Mouse (Mus musculus): Measurements from ENCODE around the gene Tmem94. TPM values are rescaled to one million over a fixed set of nuclear protein-coding genes. Genes with fewer than 3 reads are reported as not detected.

Gene Tmem94
- polyA plus RNA-seq, 1 experiment from 2014 or later: 39.6 TPM

GRCm38 (mm10) chr11:115812533-115813420 lies 47.5 kb downstream of the Tmem94 start:
- no peaks in the 10 kb centered on the region for H3K9me3 ChIP-seq (replicated peaks)
- peak overlapping the region; percentile 90 for H3K4me3 ChIP-seq
- WGBS: 4% methylated on average over 28 of the region's 28 CpGs
- H3K36me3 ChIP-seq: peaks cover 58% of the 10 kb centered on the region
- DNase-seq (ENCODE audit: low spot score): no peak
- peaks cover 74% of the 10 kb centered on the region for H3K4me1 ChIP-seq
- peak overlapping the region; percentile 90 for H3K27ac ChIP-seq (replicated peaks)
- no peaks in the 10 kb centered on the region for H3K27me3 ChIP-seq (ENCODE audit: low read depth, poor library complexity, severe bottlenecking)

- DNase-seq (ENCODE audit: low spot score): peak; percentile 100
- peaks cover 58% of the 10 kb centered on the region for H3K36me3 ChIP-seq
Observed at GRCm38 (mm10) chr11:115813507-115814296, 48.5 kb downstream of the Tmem94 start, which contains the start of gene Caskin2. TSS of gene Caskin2 (minus strand) at chr11:115813639.

GRCm38 (mm10) chr11:115814605-115815450 lies 49.6 kb downstream of the Tmem94 start, which contains the start of gene Tsen54:
TSS of gene Tsen54 (plus strand) at chr11:115814724.
- Histone ChIP-seq H3K4me3 (peak within 1 kb of the TSS; percentile 90), H3K9me3 (replicated peaks) (no peaks in the 10 kb centered on the region), H3K4me1 (peaks cover 53% of the 10 kb centered on the region), H3K36me3 (peaks cover 56% of the 10 kb centered on the region), H3K27me3 (ENCODE audit: low read depth, poor library complexity, severe bottlenecking) (no peaks in the 10 kb centered on the region), H3K27ac (replicated peaks) (peak within 1 kb of the TSS; percentile 90)
- peak; percentile 88 for DNase-seq (ENCODE audit: low spot score)
- under 1% methylated on average over 84 of the region's 84 CpGs for WGBS

More at GRCm38 (mm10) chr11:115813507-115814296, 48.5 kb downstream of the Tmem94 start, which contains the start of gene Caskin2:
- peak within 1 kb of the TSS; percentile 90 for H3K4me3 ChIP-seq
- no peaks in the 10 kb centered on the region for H3K9me3 ChIP-seq (replicated peaks)
- under 1% methylated on average over 43 of the region's 44 CpGs for WGBS
- no peaks in the 10 kb centered on the region for H3K27me3 ChIP-seq (ENCODE audit: low read depth, poor library complexity, severe bottlenecking)
- peak within 1 kb of the TSS; percentile 90 for H3K27ac ChIP-seq (replicated peaks)
- peaks cover 64% of the 10 kb centered on the region for H3K4me1 ChIP-seq

GRCm38 (mm10) chr11:115817331-115817730 lies 52.1 kb downstream of the Tmem94 start:
- Histone ChIP-seq H3K36me3 (peaks cover 59% of the 10 kb centered on the region), H3K27ac (replicated peaks) (no peak overlapping the region), H3K4me1 (peaks cover 28% of the 10 kb centered on the region), H3K4me3 (no peak overlapping the region), H3K9me3 (replicated peaks) (no peaks in the 10 kb centered on the region), H3K27me3 (ENCODE audit: low read depth, poor library complexity, severe bottlenecking) (peaks cover 11% of the 10 kb centered on the region)
- DNase-seq (ENCODE audit: low spot score): no peak
- WGBS: 90% methylated on average over 5 of the region's 5 CpGs

GRCm38 (mm10) chr11:115819915-115820623 lies 54.8 kb downstream of the Tmem94 start:
- peaks cover 29% of the 10 kb centered on the region for H3K4me1 ChIP-seq
- H3K36me3 ChIP-seq: peaks cover 66% of the 10 kb centered on the region
- peaks cover 39% of the 10 kb centered on the region for H3K27me3 ChIP-seq (ENCODE audit: low read depth, poor library complexity, severe bottlenecking)
- no peaks in the 10 kb centered on the region for H3K9me3 ChIP-seq (replicated peaks)
- no peak overlapping the region for H3K27ac ChIP-seq (replicated peaks)
- 91% methylated on average over 16 of the region's 16 CpGs for WGBS
- DNase-seq (ENCODE audit: low spot score): no peak
- H3K4me3 ChIP-seq: no peak overlapping the region

- Histone ChIP-seq H3K4me1 (peaks cover 20% of the 10 kb centered on the region), H3K27me3 (ENCODE audit: low read depth, poor library complexity, severe bottlenecking) (peaks cover 48% of the 10 kb centered on the region), H3K9me3 (replicated peaks) (no peaks in the 10 kb centered on the region), H3K4me3 (no peak overlapping the region), H3K36me3 (peaks cover 66% of the 10 kb centered on the region), H3K27ac (replicated peaks) (no peak overlapping the region)
- no peak for DNase-seq (ENCODE audit: low spot score)
- WGBS: 89% methylated on average over 4 of the region's 4 CpGs
Observed at GRCm38 (mm10) chr11:115821001-115821400, 55.8 kb downstream of the Tmem94 start.

GRCm38 (mm10) chr11:115823774-115824740 lies 58.8 kb downstream of the Tmem94 start, which contains the start of gene Llgl2:
TSS of gene Llgl2 (plus strand) at chr11:115824049.
- peak; percentile 86 for DNase-seq (ENCODE audit: low spot score)
- Histone ChIP-seq H3K27me3 (ENCODE audit: low read depth, poor library complexity, severe bottlenecking) (peaks cover 78% of the 10 kb centered on the region), H3K27ac (replicated peaks) (peak within 1 kb of the TSS; percentile 71), H3K4me1 (peaks cover 23% of the 10 kb centered on the region), H3K4me3 (peak within 1 kb of the TSS; percentile 78), H3K9me3 (replicated peaks) (no peaks in the 10 kb centered on the region), H3K36me3 (peaks cover 39% of the 10 kb centered on the region)
- WGBS: under 1% methylated on average over 87 of the region's 87 CpGs

GRCm38 (mm10) chr11:115824813-115825212 lies 59.6 kb downstream of the Tmem94 start:
- Histone ChIP-seq H3K27me3 (ENCODE audit: low read depth, poor library complexity, severe bottlenecking) (peaks cover 86% of the 10 kb centered on the region), H3K4me1 (peaks cover 27% of the 10 kb centered on the region), H3K36me3 (peaks cover 32% of the 10 kb centered on the region), H3K27ac (replicated peaks) (no peak overlapping the region), H3K4me3 (peak overlapping the region; percentile 78), H3K9me3 (replicated peaks) (no peaks in the 10 kb centered on the region)
- DNase-seq (ENCODE audit: low spot score): no peak
- 17% methylated on average over 11 of the region's 11 CpGs for WGBS

GRCm38 (mm10) chr11:115826487-115826886 lies 61.3 kb downstream of the Tmem94 start:
- 52% methylated on average over 5 of the region's 5 CpGs for WGBS
- DNase-seq (ENCODE audit: low spot score): no peak
- H3K9me3 ChIP-seq (replicated peaks): no peaks in the 10 kb centered on the region
- H3K27ac ChIP-seq (replicated peaks): no peak overlapping the region
- peaks cover 15% of the 10 kb centered on the region for H3K36me3 ChIP-seq
- peaks cover 42% of the 10 kb centered on the region for H3K4me1 ChIP-seq
- peaks cover 100% of the 10 kb centered on the region for H3K27me3 ChIP-seq (ENCODE audit: low read depth, poor library complexity, severe bottlenecking)
- no peak overlapping the region for H3K4me3 ChIP-seq

GRCm38 (mm10) chr11:115827624-115828023 lies 62.4 kb downstream of the Tmem94 start:
- Histone ChIP-seq H3K4me3 (no peak overlapping the region), H3K36me3 (peaks cover 4% of the 10 kb centered on the region), H3K27me3 (ENCODE audit: low read depth, poor library complexity, severe bottlenecking) (peaks cover 100% of the 10 kb centered on the region), H3K9me3 (replicated peaks) (no peaks in the 10 kb centered on the region), H3K4me1 (peaks cover 53% of the 10 kb centered on the region), H3K27ac (replicated peaks) (no peak overlapping the region)
- DNase-seq (ENCODE audit: low spot score): no peak
- WGBS: 86% methylated on average over 6 of the region's 6 CpGs

GRCm38 (mm10) chr11:115829036-115829435 lies 63.8 kb downstream of the Tmem94 start:
- no peak overlapping the region for H3K27ac ChIP-seq (replicated peaks)
- peaks cover 58% of the 10 kb centered on the region for H3K4me1 ChIP-seq
- no peak for DNase-seq (ENCODE audit: low spot score)
- peaks cover 99% of the 10 kb centered on the region for H3K27me3 ChIP-seq (ENCODE audit: low read depth, poor library complexity, severe bottlenecking)
- no peaks in the 10 kb centered on the region for H3K36me3 ChIP-seq
- no peaks in the 10 kb centered on the region for H3K9me3 ChIP-seq (replicated peaks)
- no peak overlapping the region for H3K4me3 ChIP-seq
- 74% methylated on average over 4 of the region's 4 CpGs for WGBS

Measured in midbrain, embryonic 10.5 days (tissue).